28 mouse cellular contexts compared by ENCODE assay signal in the genomic region with DNA sequence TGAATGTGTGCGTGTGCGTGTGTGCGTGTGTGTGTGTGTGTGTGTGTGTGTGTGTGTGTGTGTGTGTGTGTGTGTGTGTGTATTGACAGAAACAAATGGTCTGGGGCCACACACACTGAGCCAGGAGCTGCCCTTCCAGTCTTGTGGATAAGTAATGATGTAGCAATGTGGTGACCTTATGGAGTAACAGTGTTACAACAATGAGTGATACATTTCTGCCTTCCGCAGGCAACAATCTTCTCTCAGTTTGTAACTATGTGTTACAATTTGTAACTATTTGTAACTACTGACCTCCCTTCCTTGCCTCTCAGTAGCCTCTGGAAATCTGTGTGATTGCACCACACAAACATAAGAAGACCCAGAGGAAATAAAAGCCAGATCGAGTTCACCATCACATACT. TPM values are rescaled to one million over a fixed set of nuclear protein-coding genes. Genes with fewer than 3 reads are reported as not detected.
A peak's percentile ranks its signal among the peaks of the same experiment; 100 is the strongest.
DNase-seq lines count a peak whose midpoint lies in the region; ATAC-seq lines count a peak whose summit lies in the region.
"Had no signal": no experiment of that assay in that cellular context is flagged by ENCODE, and none has a peak within 500 bp of the region (broad histone marks: within the 10 kb centered on the region; RNA-seq: fewer than 3 reads in every experiment).

No protein-coding gene starts in this region.

- H3K4me1 ChIP-seq in midbrain, embryonic 11.5 days (ENCODE audit: control insufficient read depth, insufficient read depth, low read length): no peaks in the 10 kb centered on the region
- H3K4me1 ChIP-seq in midbrain, embryonic 16.5 days (ENCODE audit: control insufficient read depth, insufficient read depth, low read length): no peaks in the 10 kb centered on the region
- H3K4me1 ChIP-seq in forebrain, embryonic 12.5 days: no peaks in the 10 kb centered on the region
- H3K4me1 ChIP-seq: embryonic facial prominence, embryonic 12.5 days; embryonic facial prominence, embryonic 15.5 days; forebrain, embryonic 15.5 days; heart, embryonic 10.5 days; heart, embryonic 13.5 days; hindbrain, embryonic 12.5 days had no signal

- 86% methylated on average over 5 of the region's 5 CpGs for WGBS in midbrain, embryonic 11.5 days
- WGBS in midbrain, embryonic 16.5 days: 94% methylated on average over 5 of the region's 5 CpGs
- 78% methylated on average over 5 of the region's 5 CpGs for WGBS in forebrain, embryonic 12.5 days

- H3K4me3 ChIP-seq in midbrain, embryonic 11.5 days (ENCODE audit: low read depth, low read length): no peak overlapping the region
- H3K4me3 ChIP-seq in midbrain, embryonic 16.5 days (ENCODE audit: low read depth, low read length): no peak overlapping the region
- no peak overlapping the region for H3K4me3 ChIP-seq in forebrain, embryonic 12.5 days (replicated peaks)
- H3K4me3 ChIP-seq: embryonic facial prominence, embryonic 12.5 days; embryonic facial prominence, embryonic 15.5 days; forebrain, embryonic 15.5 days; heart, adult 2 months; heart, embryonic 10.5 days; heart, embryonic 13.5 days; hindbrain, embryonic 12.5 days had no signal

- no peak overlapping the region for H3K9ac ChIP-seq in midbrain, embryonic 11.5 days (ENCODE audit: low read length)
- no peak overlapping the region for H3K9ac ChIP-seq in midbrain, embryonic 16.5 days (ENCODE audit: low read depth, low read length)
- no peak overlapping the region for H3K9ac ChIP-seq in forebrain, embryonic 12.5 days
- H3K9ac ChIP-seq: embryonic facial prominence, embryonic 12.5 days; embryonic facial prominence, embryonic 15.5 days; forebrain, embryonic 15.5 days; heart, embryonic 13.5 days; hindbrain, embryonic 12.5 days had no signal

- no peak for ATAC-seq in midbrain, embryonic 11.5 days (ENCODE audit: low FRiP score)
- ATAC-seq in midbrain, embryonic 16.5 days: no peak
- ATAC-seq in megakaryocyte, adult 5-6 weeks (ENCODE audit: poor library complexity, severe bottlenecking): peak; percentile 77
- ATAC-seq in forebrain, embryonic 12.5 days (ENCODE audit: low FRiP score): no peak
- ATAC-seq: forebrain, embryonic 15.5 days; hindbrain, embryonic 16.5 days; Patski had no signal

- H3K27ac ChIP-seq in midbrain, embryonic 11.5 days (ENCODE audit: low read depth, low read length): no peak overlapping the region
- H3K27ac ChIP-seq in midbrain, embryonic 16.5 days (ENCODE audit: low read length): no peak overlapping the region
- no peak overlapping the region for H3K27ac ChIP-seq in forebrain, embryonic 12.5 days
- H3K27ac ChIP-seq: embryonic facial prominence, embryonic 12.5 days; embryonic facial prominence, embryonic 15.5 days; forebrain, embryonic 15.5 days; heart, adult 2 months; heart, embryonic 10.5 days; heart, embryonic 13.5 days; hindbrain, embryonic 12.5 days had no signal

- peak; percentile 69 for DNase-seq in midbrain, embryonic 11.5 days (ENCODE audit: low spot score, missing footprints)
- peak; percentile 11 for DNase-seq in CD4-positive helper T cell, adult 2 months (ENCODE audit: low read depth, low spot score)
- DNase-seq in gonadal fat pad, adult 2 months (ENCODE audit: low read depth): peak; percentile 14
- no peak for DNase-seq in right cerebral cortex, postnatal 14 days
- DNase-seq in thymus, postnatal 25 days: no peak
- DNase-seq: adrenal gland, postnatal 10 days; adrenal gland, postnatal 36 days; cerebellum, adult 18-20 months; cerebellum, adult 9-10 months; cerebellum, postnatal 14 days; gastrocnemius, postnatal 25 days; heart, adult 2 months; heart, postnatal 14 days; heart, postnatal 4 days had no signal

- H3K4me2 ChIP-seq in midbrain, embryonic 11.5 days: no peak overlapping the region
- H3K4me2 ChIP-seq in midbrain, embryonic 16.5 days (ENCODE audit: low read length): no peak overlapping the region
- no peak overlapping the region for H3K4me2 ChIP-seq in forebrain, embryonic 12.5 days
- H3K4me2 ChIP-seq: embryonic facial prominence, embryonic 12.5 days; embryonic facial prominence, embryonic 15.5 days; forebrain, embryonic 15.5 days; heart, embryonic 13.5 days; hindbrain, embryonic 12.5 days had no signal

- no peaks in the 10 kb centered on the region for H3K36me3 ChIP-seq in midbrain, embryonic 11.5 days (ENCODE audit: control insufficient read depth, insufficient read depth, low read length)
- H3K36me3 ChIP-seq in midbrain, embryonic 16.5 days (ENCODE audit: control insufficient read depth, insufficient read depth, low read length): no peaks in the 10 kb centered on the region
- no peaks in the 10 kb centered on the region for H3K36me3 ChIP-seq in forebrain, embryonic 12.5 days (replicated peaks)
- H3K36me3 ChIP-seq: embryonic facial prominence, embryonic 12.5 days; embryonic facial prominence, embryonic 15.5 days; forebrain, embryonic 15.5 days; G1E; heart, embryonic 10.5 days; heart, embryonic 13.5 days; hindbrain, embryonic 12.5 days had no signal

- H3K9me3 ChIP-seq in midbrain, embryonic 11.5 days (ENCODE audit: control insufficient read depth, low read length): no peaks in the 10 kb centered on the region
- no peaks in the 10 kb centered on the region for H3K9me3 ChIP-seq in midbrain, embryonic 16.5 days (replicated peaks; ENCODE audit: control insufficient read depth, low read length, poor library complexity, severe bottlenecking)
- H3K9me3 ChIP-seq in forebrain, embryonic 12.5 days: no peaks in the 10 kb centered on the region
- H3K9me3 ChIP-seq: embryonic facial prominence, embryonic 12.5 days; embryonic facial prominence, embryonic 15.5 days; forebrain, embryonic 15.5 days; G1E; heart, embryonic 10.5 days; heart, embryonic 13.5 days; hindbrain, embryonic 12.5 days had no signal

- H3K27me3 ChIP-seq in midbrain, embryonic 11.5 days (ENCODE audit: control insufficient read depth, insufficient read depth, low read length): no peaks in the 10 kb centered on the region
- H3K27me3 ChIP-seq in midbrain, embryonic 16.5 days (ENCODE audit: control insufficient read depth, insufficient read depth, low read depth, low read length): no peaks in the 10 kb centered on the region
- no peaks in the 10 kb centered on the region for H3K27me3 ChIP-seq in forebrain, embryonic 12.5 days
- H3K27me3 ChIP-seq: CH12.LX; embryonic facial prominence, embryonic 12.5 days; embryonic facial prominence, embryonic 15.5 days; forebrain, embryonic 15.5 days; heart, embryonic 13.5 days; hindbrain, embryonic 12.5 days had no signal

RNA-seq across cellular contexts. Expression of a gene that starts 35.6 kb away (rescaled TPM):
- polyA plus RNA-seq in midbrain, embryonic 11.5 days (2014; fragmentation: Nextera tagmentation; extraction: Ambion mirVana): 169 and 177 TPM in 2 replicates
- polyA plus RNA-seq in midbrain, embryonic 16.5 days (2015; fragmentation: Nextera tagmentation; extraction: Ambion mirVana): 53.0 and 64.5 TPM in 2 replicates
- 40.5 and 44.9 TPM in 2 replicates for polyA plus RNA-seq in gonadal fat pad, adult 2 months (2012; rRNA removed)
- total RNA-seq in megakaryocyte, adult 5-6 weeks (2015): 68.3 and 69.2 TPM in 2 replicates
- 35.9 and 37.7 TPM in 2 replicates for total RNA-seq in megakaryocyte, adult 5-6 weeks (2017)
- 118 and 136 TPM in 2 replicates for polyA plus RNA-seq in forebrain, embryonic 12.5 days (2016; fragmentation: Nextera tagmentation; extraction: Ambion mirVana)

RNA-seq across cellular contexts. Expression of a gene that starts 38.3 kb away (rescaled TPM):
- polyA plus RNA-seq in midbrain, embryonic 11.5 days (2014; fragmentation: Nextera tagmentation; extraction: Ambion mirVana): not detected in 2 replicates
- 0.11 TPM in 1 of 2 replicates, not detected in the other for polyA plus RNA-seq in midbrain, embryonic 16.5 days (2015; fragmentation: Nextera tagmentation; extraction: Ambion mirVana)
- polyA plus RNA-seq in gonadal fat pad, adult 2 months (2012; rRNA removed): 0.37 and 1.1 TPM in 2 replicates
- 2.9 TPM in 1 of 2 replicates, not detected in the other for total RNA-seq in megakaryocyte, adult 5-6 weeks (2015)
- total RNA-seq in megakaryocyte, adult 5-6 weeks (2017): not detected in 2 replicates
- not detected in 2 replicates for polyA plus RNA-seq in forebrain, embryonic 12.5 days (2016; fragmentation: Nextera tagmentation; extraction: Ambion mirVana)
- total RNA-seq: gastrocnemius, postnatal 25 days; heart, postnatal 4 days had no signal
- polyA plus RNA-seq: embryonic facial prominence, embryonic 12.5 days; embryonic facial prominence, embryonic 15.5 days; forebrain, embryonic 11.5 days; forebrain, embryonic 15.5 days; G1E; heart, embryonic 13.5 days; hindbrain, embryonic 12.5 days; Patski had no signal

Comparison
In these comparisons a context has a peak if more than half of its experiments do, and no peak if none do; other contexts are left out.
1. DNase-seq: peak in midbrain, embryonic 11.5 days (single experiment), CD4-positive helper T cell, adult 2 months (single experiment) and gonadal fat pad, adult 2 months (single experiment); none in right cerebral cortex, postnatal 14 days (single experiment) and thymus, postnatal 25 days (single experiment).